Mouse (Mus musculus) urinary bladder, postnatal 25 days (tissue): Measurements from ENCODE around the gene Mllt10.

Experiments
- DNase-seq: peaks from one replicate; pipeline ENCODE4 v3.0.0; 2022; ENCODE audit warnings: low spot score

Mllt10 gene

GRCm38 (mm10) chr2:18201820-18202462 is 146.9 kb downstream of the Mllt10 start:
- no peak for DNase-seq

GRCm38 (mm10) chr2:18202923-18203322 is 147.9 kb downstream of the Mllt10 start:
- DNase-seq: no peak

- peak; percentile 53 for DNase-seq
Observed at GRCm38 (mm10) chr2:18205118-18205517, 150.1 kb downstream of the Mllt10 start.

GRCm38 (mm10) chr2:18206811-18207210 is 151.8 kb downstream of the Mllt10 start:
- DNase-seq: no peak

- no peak for DNase-seq
Observed at GRCm38 (mm10) chr2:18208578-18208977, 153.5 kb downstream of the Mllt10 start.

- DNase-seq: no peak
Observed at GRCm38 (mm10) chr2:18209211-18209823, 154.3 kb downstream of the Mllt10 start.

GRCm38 (mm10) chr2:18209948-18210347 is 154.9 kb downstream of the Mllt10 start:
- DNase-seq: no peak

- no peak for DNase-seq
Observed at GRCm38 (mm10) chr2:18214031-18214430, 159.0 kb downstream of the Mllt10 start.

GRCm38 (mm10) chr2:18217867-18218266 is 162.8 kb downstream of the Mllt10 start:
- DNase-seq: no peak

- no peak for DNase-seq
Observed at GRCm38 (mm10) chr2:18218500-18218899, 163.5 kb downstream of the Mllt10 start.

GRCm38 (mm10) chr2:18219136-18219535 is 164.1 kb downstream of the Mllt10 start:
- no peak for DNase-seq

GRCm38 (mm10) chr2:18219569-18219968 is 164.5 kb downstream of the Mllt10 start:
- DNase-seq: no peak

GRCm38 (mm10) chr2:18228486-18229062 is 173.5 kb downstream of the Mllt10 start:
- no peak for DNase-seq

GRCm38 (mm10) chr2:18229279-18229678 is 174.2 kb downstream of the Mllt10 start:
- DNase-seq: no peak

GRCm38 (mm10) chr2:18231143-18231542 is 176.1 kb downstream of the Mllt10 start:
- no peak for DNase-seq

GRCm38 (mm10) chr2:18232883-18233567 is 178.0 kb downstream of the Mllt10 start:
- no peak for DNase-seq

- DNase-seq: no peak
Observed at GRCm38 (mm10) chr2:18235524-18235923, 180.5 kb downstream of the Mllt10 start.

- DNase-seq: no peak
Observed at GRCm38 (mm10) chr2:18249224-18249623, 194.2 kb downstream of the Mllt10 start.
